Mouse (Mus musculus): ENCODE data around the gene Rbfox1. TPM values are rescaled to one million over a fixed set of nuclear protein-coding genes. Genes with fewer than 3 reads are reported as not detected.
A peak's percentile ranks its signal among the peaks of the same experiment; 100 is the strongest.

Gene Rbfox1
- total and polyA plus RNA-seq, 3 experiments = 31.6 to 58.1 (median 52.9) TPM

- TF ChIP-seq CTCF (IDR thresholded peaks at IDR 0.05) = no peak
- Histone ChIP-seq H3K4me1 (ENCODE audit: control insufficient read depth, insufficient read depth, low read length) (no peaks in the 10 kb centered on the region; the same call in 1 of the 2 replicates), H3K79me2 (replicated peaks; ENCODE audit: control insufficient read depth, insufficient read depth, low read length) (no peaks in the 10 kb centered on the region), H3K27ac (no peak overlapping the region), H3K4me3 (no peak overlapping the region), H3K36me3 (ENCODE audit: control insufficient read depth, insufficient read depth, low read length) (no peaks in the 10 kb centered on the region), H3K27me3 (ENCODE audit: control insufficient read depth, insufficient read depth, low read length) (no peaks in the 10 kb centered on the region), H3K9ac (ENCODE audit: low read depth, low read length) (no peak overlapping the region)
- no peak for DNase-seq
- WGBS = 100% methylated on average over 1 of the region's 1 CpGs
- intact Hi-C loops (cut with DNase I) = no loop called here
Observed at GRCm38 (mm10) chr16:6712341-6712740, 827.2 kb downstream of the Rbfox1 start.

DNA sequence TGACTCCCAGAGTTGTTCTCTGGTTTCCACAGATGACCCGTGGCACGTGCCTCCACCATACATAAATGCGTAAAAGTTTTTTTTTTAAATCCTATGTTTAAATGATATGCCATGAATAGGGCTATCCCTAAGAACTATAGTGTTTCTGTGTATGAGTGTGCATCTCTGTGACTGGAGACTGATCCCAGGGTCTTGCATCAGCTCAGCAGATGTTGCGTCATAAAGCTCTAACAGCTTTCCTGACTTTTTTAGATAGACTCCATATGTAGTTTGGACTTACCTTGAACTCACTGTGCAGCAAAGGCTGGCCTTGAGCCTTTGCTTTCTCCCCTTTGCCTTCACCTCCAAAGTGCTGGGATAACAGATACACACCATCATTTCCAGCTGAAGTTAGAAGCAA lies 830.1 kb downstream of the Rbfox1 start:
- Histone ChIP-seq H3K4me1 (ENCODE audit: control insufficient read depth, insufficient read depth, low read length) (no peaks in the 10 kb centered on the region; the same call in 1 of the 2 replicates), H3K36me3 (ENCODE audit: control insufficient read depth, insufficient read depth, low read length) (no peaks in the 10 kb centered on the region), H3K27me3 (ENCODE audit: control insufficient read depth, insufficient read depth, low read length) (no peaks in the 10 kb centered on the region), H3K79me2 (replicated peaks; ENCODE audit: control insufficient read depth, insufficient read depth, low read length) (no peaks in the 10 kb centered on the region), H3K27ac (no peak overlapping the region), H3K4me3 (no peak overlapping the region), H3K9ac (ENCODE audit: low read depth, low read length) (no peak overlapping the region)
- no peak for TF ChIP-seq EP300 (IDR thresholded peaks at IDR 0.05; ENCODE audit: insufficient read depth, low read depth, low read length)
- no peak for TF ChIP-seq POLR2A (IDR thresholded peaks at IDR 0.05; ENCODE audit: insufficient read depth, low read depth, low read length)
- no peak for TF ChIP-seq CTCF (IDR thresholded peaks at IDR 0.05)
- intact Hi-C loops (cut with DNase I) = no loop called here
- no peak for DNase-seq
- WGBS = 86% methylated on average over 4 of the region's 4 CpGs

GRCm38 (mm10) chr16:6716214-6716911 lies 831.2 kb downstream of the Rbfox1 start:
- no peak overlapping the region for H3K9ac ChIP-seq (ENCODE audit: low read depth, low read length)
- peak; percentile 55 to 65 for DNase-seq
- no peaks in the 10 kb centered on the region; the same call in 1 of the 2 replicates for H3K4me1 ChIP-seq (ENCODE audit: control insufficient read depth, insufficient read depth, low read length)
- 59% methylated on average over 9 of the region's 9 CpGs for WGBS
- intact Hi-C loops (cut with DNase I) = no loop called here
- no peak overlapping the region for H3K27ac ChIP-seq
- H3K27me3 ChIP-seq (ENCODE audit: control insufficient read depth, insufficient read depth, low read length) = no peaks in the 10 kb centered on the region
- TF ChIP-seq CTCF (IDR thresholded peaks at IDR 0.05) (no peak), POLR2A (IDR thresholded peaks at IDR 0.05; ENCODE audit: insufficient read depth, low read depth, low read length) (no peak), EP300 (IDR thresholded peaks at IDR 0.05; ENCODE audit: insufficient read depth, low read depth, low read length) (no peak)
- H3K79me2 ChIP-seq (replicated peaks; ENCODE audit: control insufficient read depth, insufficient read depth, low read length) = no peaks in the 10 kb centered on the region
- no peaks in the 10 kb centered on the region for H3K36me3 ChIP-seq (ENCODE audit: control insufficient read depth, insufficient read depth, low read length)
- no peak overlapping the region for H3K4me3 ChIP-seq

GRCm38 (mm10) chr16:6719027-6719426 lies 833.9 kb downstream of the Rbfox1 start:
- 46% methylated on average over 8 of the region's 8 CpGs for WGBS
- no peak for TF ChIP-seq POLR2A (IDR thresholded peaks at IDR 0.05; ENCODE audit: insufficient read depth, low read depth, low read length)
- TF ChIP-seq EP300 (IDR thresholded peaks at IDR 0.05; ENCODE audit: insufficient read depth, low read depth, low read length) = no peak
- TF ChIP-seq CTCF (IDR thresholded peaks at IDR 0.05) = no peak
- no peak overlapping the region for H3K27ac ChIP-seq

GRCm38 (mm10) chr16:6732646-6733045 lies 847.5 kb downstream of the Rbfox1 start:
- intact Hi-C loops (cut with DNase I) = no loop called here
- Histone ChIP-seq H3K36me3 (ENCODE audit: control insufficient read depth, insufficient read depth, low read length) (no peaks in the 10 kb centered on the region), H3K4me1 (ENCODE audit: control insufficient read depth, insufficient read depth, low read length) (no peaks in the 10 kb centered on the region), H3K27me3 (ENCODE audit: control insufficient read depth, insufficient read depth, low read length) (no peaks in the 10 kb centered on the region), H3K79me2 (replicated peaks; ENCODE audit: control insufficient read depth, insufficient read depth, low read length) (no peaks in the 10 kb centered on the region), H3K9ac (ENCODE audit: low read depth, low read length) (no peak overlapping the region), H3K4me3 (no peak overlapping the region), H3K27ac (no peak overlapping the region)
- TF ChIP-seq POLR2A (IDR thresholded peaks at IDR 0.05; ENCODE audit: insufficient read depth, low read depth, low read length) (no peak), CTCF (IDR thresholded peaks at IDR 0.05) (no peak), EP300 (IDR thresholded peaks at IDR 0.05; ENCODE audit: insufficient read depth, low read depth, low read length) (no peak)
- 74% methylated on average over 4 of the region's 4 CpGs for WGBS
- DNase-seq = no peak

More at GRCm38 (mm10) chr16:6719027-6719426, 833.9 kb downstream of the Rbfox1 start:
- Histone ChIP-seq H3K4me3 (no peak overlapping the region), H3K27me3 (ENCODE audit: control insufficient read depth, insufficient read depth, low read length) (no peaks in the 10 kb centered on the region), H3K79me2 (replicated peaks; ENCODE audit: control insufficient read depth, insufficient read depth, low read length) (no peaks in the 10 kb centered on the region), H3K4me1 (ENCODE audit: control insufficient read depth, insufficient read depth, low read length) (no peaks in the 10 kb centered on the region; the same call in 1 of the 2 replicates), H3K36me3 (ENCODE audit: control insufficient read depth, insufficient read depth, low read length) (no peaks in the 10 kb centered on the region), H3K9ac (ENCODE audit: low read depth, low read length) (no peak overlapping the region)
- intact Hi-C loops (cut with DNase I) = no loop called here
- no peak for DNase-seq

- no peak overlapping the region for H3K9ac ChIP-seq (ENCODE audit: low read depth, low read length)
- H3K27ac ChIP-seq = no peak overlapping the region
- no peaks in the 10 kb centered on the region for H3K4me1 ChIP-seq (ENCODE audit: control insufficient read depth, insufficient read depth, low read length)
- 81% methylated on average over 3 of the region's 3 CpGs for WGBS
- TF ChIP-seq EP300 (IDR thresholded peaks at IDR 0.05; ENCODE audit: insufficient read depth, low read depth, low read length) = no peak
- TF ChIP-seq POLR2A (IDR thresholded peaks at IDR 0.05; ENCODE audit: insufficient read depth, low read depth, low read length) = no peak
- no peaks in the 10 kb centered on the region for H3K79me2 ChIP-seq (replicated peaks; ENCODE audit: control insufficient read depth, insufficient read depth, low read length)
- H3K27me3 ChIP-seq (ENCODE audit: control insufficient read depth, insufficient read depth, low read length) = no peaks in the 10 kb centered on the region
- intact Hi-C loops (cut with DNase I) = no loop called here
- H3K4me3 ChIP-seq = no peak overlapping the region
- no peak for DNase-seq
- H3K36me3 ChIP-seq (ENCODE audit: control insufficient read depth, insufficient read depth, low read length) = no peaks in the 10 kb centered on the region
Observed at GRCm38 (mm10) chr16:6733427-6733826, 848.3 kb downstream of the Rbfox1 start.
